18 mouse cellular contexts compared by ENCODE assay signal in genomic region chr7:58661076-58661475, GRCm38 (mm10). TPM values are rescaled to one million over a fixed set of nuclear protein-coding genes. Genes with fewer than 3 reads are reported as not detected.
A peak's percentile ranks its signal among the peaks of the same experiment; 100 is the strongest.
DNase-seq lines count a peak whose midpoint lies in the region; TF ChIP-seq lines count a peak whose summit lies in the region.
"Had no signal": no experiment of that assay in that cellular context is flagged by ENCODE, and none has a peak within 500 bp of the region (broad histone marks: within the 10 kb centered on the region; RNA-seq: fewer than 3 reads in every experiment).

No protein-coding gene starts in this region.

- intact Hi-C loops in heart, postnatal 10 days (cut with DNase I) = no loop called here
- intact Hi-C loops in heart, postnatal 36 days (cut with DNase I) = no loop called here

- no peak overlapping the region; the same call in 1 of the 2 replicates for H3K4me3 ChIP-seq in cortical plate, adult 2 months (ENCODE audit: insufficient read depth, low read length)
- H3K4me3 ChIP-seq: left cerebral cortex, adult 2 months; limb, embryonic 10.5 days; megakaryocyte, embryonic 14.5 days; neural tube, embryonic 13.5 days had no signal

- no peak overlapping the region for H3K27ac ChIP-seq in cortical plate, adult 2 months (ENCODE audit: insufficient read depth, low read length)
- H3K27ac ChIP-seq: left cerebral cortex, adult 2 months; limb, embryonic 10.5 days; neural tube, embryonic 13.5 days had no signal

- 0 out of 2 replicates have a peak, but pooled peaks have one; percentile 22 for TF ChIP-seq POLR2A in cortical plate, adult 2 months (IDR thresholded peaks at IDR 0.05; ENCODE audit: extremely low read depth, insufficient read depth, low read length)

- TF ChIP-seq CTCF in cortical plate, adult 2 months (IDR thresholded peaks at IDR 0.05; ENCODE audit: extremely low read depth, insufficient read depth, low read length) = no peak

- no peaks in the 10 kb centered on the region for H3K4me1 ChIP-seq in cortical plate, adult 2 months (ENCODE audit: control insufficient read depth, insufficient read depth, low read length)

- peak; percentile 62 to 80 for DNase-seq in adrenal gland, adult (ENCODE audit: inconsistent age in 2 of 2, low spot score in 1 of 2)
- DNase-seq in adrenal gland, postnatal 4 days (ENCODE audit: low spot score in 2 of 2) = no peak
- DNase-seq in heart, postnatal 10 days = peak; percentile 28 to 30
- DNase-seq in heart, postnatal 36 days = no peak
- peak; percentile 63 for DNase-seq in adrenal gland, adult 2 months
- DNase-seq in lung, postnatal 4 days = no peak
- no peak for DNase-seq in cerebellum, postnatal 4 days (ENCODE audit: low spot score in 2 of 2)
- DNase-seq: cerebellum, adult 2 months; kidney, postnatal 36 days; lung, postnatal 14 days; midbrain, embryonic 14.5 days; right cerebral cortex, adult 18-20 months; thymus, postnatal 36 days had no signal

RNA-seq across cellular contexts. Expression of gene Atp10a, which starts 5.1 kb away (rescaled TPM):
- 10 to 100 TPM; 37.8 to 42.1 TPM for total RNA-seq in adrenal gland, postnatal 4 days (2021)
- 1 to 10 TPM; 2.4 TPM for total RNA-seq in heart, postnatal 10 days (2021)
- total RNA-seq in heart, postnatal 36 days (2021) = 1 to 10 TPM; 1.5 to 1.8 TPM
- total RNA-seq in adrenal gland, adult 2 months (2021) = 10 to 100 TPM; 65.4 to 83.7 TPM
- 29.5 and 35.2 TPM in 2 replicates for polyA plus RNA-seq in adrenal gland, adult 2 months (2012; rRNA removed)
- polyA plus RNA-seq in cortical plate, adult 2 months (2012; rRNA removed) = 7.7 and 9.2 TPM in 2 replicates

Comparison
In these comparisons a context has a peak if more than half of its experiments do, and no peak if none do; other contexts are left out.
1. DNase-seq: peak in adrenal gland, adult (2 of 2), heart, postnatal 10 days (2 of 2) and adrenal gland, adult 2 months (single experiment); none in adrenal gland, postnatal 4 days (0 of 2), heart, postnatal 36 days (0 of 2), lung, postnatal 4 days (0 of 2) and cerebellum, postnatal 4 days (0 of 2).
2. RNA of gene Atp10a, which starts 5.1 kb away (total RNA-seq): 65.4 to 83.7 TPM in adrenal gland, adult 2 months and 37.8 to 42.1 TPM in adrenal gland, postnatal 4 days; 2.4 TPM in heart, postnatal 10 days and 1.5 to 1.8 TPM in heart, postnatal 36 days; every median in the first group is over 10 times any median in the second.